Mouse (Mus musculus): ENCODE measurements around the gene Togaram1. TPM values are rescaled to one million over a fixed set of nuclear protein-coding genes. Genes with fewer than 3 reads are reported as not detected.

The Togaram1 gene
- polyA plus RNA-seq, 1 experiment from 2014 or later: 6.1 TPM

GRCm38 (mm10) chr12:64966101-64966631, 562 bp downstream of the Togaram1 start:
- H3K9me3 ChIP-seq (ENCODE audit: low read length): no peaks in the 10 kb centered on the region
- peak overlapping the region; percentile 96 for H3K4me3 ChIP-seq (ENCODE audit: low read depth, low read length)
- H3K27me3 ChIP-seq (ENCODE audit: insufficient read depth, low read length): no peaks in the 10 kb centered on the region
- peak; percentile 63 for DNase-seq
- H3K4me2 ChIP-seq (ENCODE audit: low read depth, low read length): peak overlapping the region; percentile 96
- peak overlapping the region; percentile 96 for H3K9ac ChIP-seq (replicated peaks)
- under 1% methylated on average over 44 of the region's 44 CpGs for WGBS (ENCODE audit: insufficient replicate concordance)
- TF ChIP-seq CTCF (IDR thresholded peaks at IDR 0.05; ENCODE audit: low read depth): no peak
- no peak for TF ChIP-seq EP300 (IDR thresholded peaks at IDR 0.05; ENCODE audit: low read depth)
- H3K36me3 ChIP-seq (replicated peaks; ENCODE audit: insufficient read depth, low read length): 0 out of 2 replicates have a peak, but pooled peaks cover 8% of the 10 kb centered on the region
- ATAC-seq: peak; percentile 9
- peaks cover 29% of the 10 kb centered on the region for H3K4me1 ChIP-seq (ENCODE audit: insufficient read depth)
- H3K27ac ChIP-seq (ENCODE audit: low read depth): peak overlapping the region; percentile 91

GRCm38 (mm10) chr12:64966652-64967435, 1.2 kb downstream of the Togaram1 start:
- H3K9ac ChIP-seq (replicated peaks): peak overlapping the region; percentile 96
- DNase-seq: no peak
- peaks cover 33% of the 10 kb centered on the region for H3K4me1 ChIP-seq (ENCODE audit: insufficient read depth)
- 0 out of 2 replicates have a peak, but pooled peaks cover 8% of the 10 kb centered on the region for H3K36me3 ChIP-seq (replicated peaks; ENCODE audit: insufficient read depth, low read length)
- ATAC-seq: no peak
- TF ChIP-seq CTCF (IDR thresholded peaks at IDR 0.05; ENCODE audit: low read depth): no peak
- no peak for TF ChIP-seq EP300 (IDR thresholded peaks at IDR 0.05; ENCODE audit: low read depth)
- H3K27ac ChIP-seq (ENCODE audit: low read depth): peak overlapping the region; percentile 91
- peak overlapping the region; percentile 96 for H3K4me2 ChIP-seq (ENCODE audit: low read depth, low read length)
- H3K27me3 ChIP-seq (ENCODE audit: insufficient read depth, low read length): no peaks in the 10 kb centered on the region
- H3K4me3 ChIP-seq (ENCODE audit: low read depth, low read length): peak overlapping the region; percentile 96
- 3% methylated on average over 19 of the region's 19 CpGs for WGBS (ENCODE audit: insufficient replicate concordance)
- H3K9me3 ChIP-seq (ENCODE audit: low read length): no peaks in the 10 kb centered on the region

- ATAC-seq (no peak), DNase-seq (peak; percentile 21)
- Histone ChIP-seq H3K27ac (ENCODE audit: low read depth) (peak overlapping the region; percentile 91; the same call in 1 of the 2 replicates), H3K27me3 (ENCODE audit: insufficient read depth, low read length) (no peaks in the 10 kb centered on the region), H3K36me3 (replicated peaks; ENCODE audit: insufficient read depth, low read length) (0 out of 2 replicates have a peak, but pooled peaks cover 8% of the 10 kb centered on the region), H3K4me1 (ENCODE audit: insufficient read depth) (peaks cover 35% of the 10 kb centered on the region), H3K4me3 (ENCODE audit: low read depth, low read length) (peak overlapping the region; percentile 96), H3K9ac (replicated peaks) (peak overlapping the region; percentile 96), H3K4me2 (ENCODE audit: low read depth, low read length) (peak overlapping the region; percentile 96), H3K9me3 (ENCODE audit: low read length) (no peaks in the 10 kb centered on the region)
- no peak for TF ChIP-seq CTCF (IDR thresholded peaks at IDR 0.05; ENCODE audit: low read depth)
- no peak for TF ChIP-seq EP300 (IDR thresholded peaks at IDR 0.05; ENCODE audit: low read depth)
- under 1% methylated on average over 9 of the region's 9 CpGs for WGBS (ENCODE audit: insufficient replicate concordance)
These were observed 1.9 kb downstream of the Togaram1 start for GRCm38 (mm10) chr12:64967470-64967869.

GRCm38 (mm10) chr12:64968067-64968466, 2.5 kb downstream of the Togaram1 start:
- Histone ChIP-seq H3K27ac (ENCODE audit: low read depth) (peak overlapping the region; percentile 11; the same call in 1 of the 2 replicates), H3K9me3 (ENCODE audit: low read length) (no peaks in the 10 kb centered on the region), H3K27me3 (ENCODE audit: insufficient read depth, low read length) (no peaks in the 10 kb centered on the region), H3K4me2 (ENCODE audit: low read depth, low read length) (peak overlapping the region; percentile 96), H3K4me3 (ENCODE audit: low read depth, low read length) (peak overlapping the region; percentile 96), H3K36me3 (replicated peaks; ENCODE audit: insufficient read depth, low read length) (0 out of 2 replicates have a peak, but pooled peaks cover 8% of the 10 kb centered on the region), H3K9ac (replicated peaks) (peak overlapping the region; percentile 96), H3K4me1 (ENCODE audit: insufficient read depth) (peaks cover 35% of the 10 kb centered on the region)
- 1% methylated on average over 2 of the region's 2 CpGs for WGBS (ENCODE audit: insufficient replicate concordance)
- TF ChIP-seq CTCF (IDR thresholded peaks at IDR 0.05; ENCODE audit: low read depth) (no peak), EP300 (IDR thresholded peaks at IDR 0.05; ENCODE audit: low read depth) (peak; percentile 36; the same call in 1 of the 2 replicates)
- no peak for ATAC-seq
- DNase-seq: no peak

GRCm38 (mm10) chr12:64971399-64971798, 5.8 kb downstream of the Togaram1 start:
- Histone ChIP-seq H3K27me3 (ENCODE audit: insufficient read depth, low read length) (no peaks in the 10 kb centered on the region), H3K9me3 (ENCODE audit: low read length) (no peaks in the 10 kb centered on the region), H3K4me2 (ENCODE audit: low read depth, low read length) (0 out of 2 replicates have a peak overlapping the region, but pooled peaks have one; percentile 1), H3K27ac (ENCODE audit: low read depth) (no peak overlapping the region), H3K4me1 (ENCODE audit: insufficient read depth) (peaks cover 36% of the 10 kb centered on the region), H3K9ac (replicated peaks) (no peak overlapping the region), H3K36me3 (replicated peaks; ENCODE audit: insufficient read depth, low read length) (0 out of 2 replicates have a peak, but pooled peaks cover 8% of the 10 kb centered on the region), H3K4me3 (ENCODE audit: low read depth, low read length) (no peak overlapping the region)
- no peak for TF ChIP-seq CTCF (IDR thresholded peaks at IDR 0.05; ENCODE audit: low read depth)
- TF ChIP-seq EP300 (IDR thresholded peaks at IDR 0.05; ENCODE audit: low read depth): no peak
- no peak for DNase-seq
- ATAC-seq: no peak

GRCm38 (mm10) chr12:64972063-64972462, 6.5 kb downstream of the Togaram1 start:
- H3K27me3 ChIP-seq (ENCODE audit: insufficient read depth, low read length): no peaks in the 10 kb centered on the region
- ATAC-seq: no peak
- no peak for DNase-seq
- H3K4me2 ChIP-seq (ENCODE audit: low read depth, low read length): no peak overlapping the region
- 0 out of 2 replicates have a peak, but pooled peaks cover 8% of the 10 kb centered on the region for H3K36me3 ChIP-seq (replicated peaks; ENCODE audit: insufficient read depth, low read length)
- H3K4me1 ChIP-seq (ENCODE audit: insufficient read depth): peaks cover 29% of the 10 kb centered on the region
- H3K4me3 ChIP-seq (ENCODE audit: low read depth, low read length): no peak overlapping the region
- no peak overlapping the region for H3K27ac ChIP-seq (ENCODE audit: low read depth)
- no peak overlapping the region for H3K9ac ChIP-seq (replicated peaks)
- 59% methylated on average over 6 of the region's 6 CpGs for WGBS (ENCODE audit: insufficient replicate concordance)
- H3K9me3 ChIP-seq (ENCODE audit: low read length): no peaks in the 10 kb centered on the region
- no peak for TF ChIP-seq EP300 (IDR thresholded peaks at IDR 0.05; ENCODE audit: low read depth)
- no peak for TF ChIP-seq CTCF (IDR thresholded peaks at IDR 0.05; ENCODE audit: low read depth)
